Mouse (Mus musculus): ENCODE measurements around the gene Ccin. TPM values are rescaled to one million over a fixed set of nuclear protein-coding genes. Genes with fewer than 3 reads are reported as not detected.

Ccin gene
- polyA plus RNA-seq, 1 experiment from 2014 or later, result not detected

- Histone ChIP-seq H3K9me3 (ENCODE audit: low read length) (no peaks in the 10 kb centered on the region), H3K4me2 (replicated peaks; ENCODE audit: low read depth, low read length) (no peak overlapping the region), H3K27ac (ENCODE audit: low read length) (no peak overlapping the region), H3K4me3 (ENCODE audit: low read length) (no peak overlapping the region), H3K36me3 (ENCODE audit: insufficient read depth, low read length) (no peaks in the 10 kb centered on the region), H3K27me3 (ENCODE audit: insufficient read depth, low read length) (no peaks in the 10 kb centered on the region), H3K4me1 (ENCODE audit: insufficient read depth, low read length) (peaks cover 36% of the 10 kb centered on the region), H3K9ac (replicated peaks; ENCODE audit: low read length) (no peak overlapping the region)
- WGBS, result 66% methylated on average over 4 of the region's 4 CpGs
- ATAC-seq (ENCODE audit: low FRiP score, low TSS enrichment), result no peak
These were observed 9.7 kb upstream of the Ccin start for GRCm38 (mm10) chr4:43973526-43973981.

GRCm38 (mm10) chr4:43974914-43975616 is 8.2 kb upstream of the Ccin start:
- Histone ChIP-seq H3K9me3 (ENCODE audit: low read length) (no peaks in the 10 kb centered on the region), H3K36me3 (ENCODE audit: insufficient read depth, low read length) (no peaks in the 10 kb centered on the region), H3K27me3 (ENCODE audit: insufficient read depth, low read length) (no peaks in the 10 kb centered on the region), H3K4me1 (ENCODE audit: insufficient read depth, low read length) (peaks cover 40% of the 10 kb centered on the region), H3K4me3 (ENCODE audit: low read length) (no peak overlapping the region), H3K9ac (replicated peaks; ENCODE audit: low read length) (no peak overlapping the region), H3K27ac (ENCODE audit: low read length) (no peak overlapping the region), H3K4me2 (replicated peaks; ENCODE audit: low read depth, low read length) (no peak overlapping the region)
- no peak for ATAC-seq (ENCODE audit: low FRiP score, low TSS enrichment)
- 81% methylated on average over 10 of the region's 10 CpGs for WGBS

- Histone ChIP-seq H3K9ac (replicated peaks; ENCODE audit: low read length) (no peak overlapping the region), H3K27ac (ENCODE audit: low read length) (no peak overlapping the region), H3K4me1 (ENCODE audit: insufficient read depth, low read length) (peaks cover 40% of the 10 kb centered on the region), H3K4me3 (ENCODE audit: low read length) (no peak overlapping the region), H3K9me3 (ENCODE audit: low read length) (no peaks in the 10 kb centered on the region), H3K4me2 (replicated peaks; ENCODE audit: low read depth, low read length) (no peak overlapping the region), H3K36me3 (ENCODE audit: insufficient read depth, low read length) (no peaks in the 10 kb centered on the region), H3K27me3 (ENCODE audit: insufficient read depth, low read length) (no peaks in the 10 kb centered on the region)
- no peak for ATAC-seq (ENCODE audit: low FRiP score, low TSS enrichment)
- whole genome bisulfite sequencing, result 76% methylated on average over 6 of the region's 6 CpGs
These were observed 7.0 kb upstream of the Ccin start for GRCm38 (mm10) chr4:43976223-43976740.

GRCm38 (mm10) chr4:43978521-43979443 is 4.5 kb upstream of the Ccin start:
- H3K4me2 ChIP-seq (replicated peaks; ENCODE audit: low read depth, low read length), result no peak overlapping the region
- ATAC-seq (ENCODE audit: low FRiP score, low TSS enrichment), result peak; percentile 79
- H3K27me3 ChIP-seq (ENCODE audit: insufficient read depth, low read length), result no peaks in the 10 kb centered on the region

GRCm38 (mm10) chr4:43979746-43980145 is 3.5 kb upstream of the Ccin start:
- ATAC-seq (ENCODE audit: low FRiP score, low TSS enrichment), result no peak

More at GRCm38 (mm10) chr4:43978521-43979443, 4.5 kb upstream of the Ccin start:
- Histone ChIP-seq H3K36me3 (ENCODE audit: insufficient read depth, low read length) (no peaks in the 10 kb centered on the region), H3K4me3 (ENCODE audit: low read length) (no peak overlapping the region), H3K9ac (replicated peaks; ENCODE audit: low read length) (no peak overlapping the region), H3K27ac (ENCODE audit: low read length) (peak overlapping the region; percentile 81), H3K4me1 (ENCODE audit: insufficient read depth, low read length) (peaks cover 22% of the 10 kb centered on the region), H3K9me3 (ENCODE audit: low read length) (no peaks in the 10 kb centered on the region)
- WGBS, result 27% methylated on average over 17 of the region's 17 CpGs

GRCm38 (mm10) chr4:43980236-43980635 is 3.0 kb upstream of the Ccin start:
- WGBS, result 75% methylated on average over 4 of the region's 4 CpGs
- ATAC-seq (ENCODE audit: low FRiP score, low TSS enrichment), result no peak
- Histone ChIP-seq H3K9me3 (ENCODE audit: low read length) (no peaks in the 10 kb centered on the region), H3K9ac (replicated peaks; ENCODE audit: low read length) (no peak overlapping the region), H3K4me3 (ENCODE audit: low read length) (no peak overlapping the region), H3K27ac (ENCODE audit: low read length) (no peak overlapping the region), H3K4me2 (replicated peaks; ENCODE audit: low read depth, low read length) (no peak overlapping the region), H3K36me3 (ENCODE audit: insufficient read depth, low read length) (no peaks in the 10 kb centered on the region), H3K4me1 (ENCODE audit: insufficient read depth, low read length) (peaks cover 22% of the 10 kb centered on the region), H3K27me3 (ENCODE audit: insufficient read depth, low read length) (no peaks in the 10 kb centered on the region)

More at GRCm38 (mm10) chr4:43979746-43980145, 3.5 kb upstream of the Ccin start:
- no peaks in the 10 kb centered on the region for H3K27me3 ChIP-seq (ENCODE audit: insufficient read depth, low read length)
- no peak overlapping the region for H3K4me3 ChIP-seq (ENCODE audit: low read length)
- peak overlapping the region; percentile 50; the same call in 1 of the 2 replicates for H3K27ac ChIP-seq (ENCODE audit: low read length)
- no peaks in the 10 kb centered on the region for H3K36me3 ChIP-seq (ENCODE audit: insufficient read depth, low read length)
- H3K9me3 ChIP-seq (ENCODE audit: low read length), result no peaks in the 10 kb centered on the region
- WGBS, result 76% methylated on average over 3 of the region's 3 CpGs
- H3K4me1 ChIP-seq (ENCODE audit: insufficient read depth, low read length), result peaks cover 22% of the 10 kb centered on the region
- no peak overlapping the region for H3K9ac ChIP-seq (replicated peaks; ENCODE audit: low read length)
- H3K4me2 ChIP-seq (replicated peaks; ENCODE audit: low read depth, low read length), result no peak overlapping the region

GRCm38 (mm10) chr4:43980846-43981245 is 2.4 kb upstream of the Ccin start:
- no peaks in the 10 kb centered on the region for H3K9me3 ChIP-seq (ENCODE audit: low read length)
- H3K9ac ChIP-seq (replicated peaks; ENCODE audit: low read length), result no peak overlapping the region
- no peak overlapping the region for H3K4me3 ChIP-seq (ENCODE audit: low read length)
- H3K4me2 ChIP-seq (replicated peaks; ENCODE audit: low read depth, low read length), result no peak overlapping the region
- 95% methylated on average over 6 of the region's 6 CpGs for WGBS
- no peaks in the 10 kb centered on the region for H3K36me3 ChIP-seq (ENCODE audit: insufficient read depth, low read length)
- no peak for ATAC-seq (ENCODE audit: low FRiP score, low TSS enrichment)
- no peak overlapping the region for H3K27ac ChIP-seq (ENCODE audit: low read length)
- peaks cover 22% of the 10 kb centered on the region for H3K4me1 ChIP-seq (ENCODE audit: insufficient read depth, low read length)
- H3K27me3 ChIP-seq (ENCODE audit: insufficient read depth, low read length), result no peaks in the 10 kb centered on the region

- H3K4me3 ChIP-seq (ENCODE audit: low read length), result no peak overlapping the region
- H3K27ac ChIP-seq (ENCODE audit: low read length), result no peak overlapping the region
- H3K9me3 ChIP-seq (ENCODE audit: low read length), result no peaks in the 10 kb centered on the region
- no peaks in the 10 kb centered on the region for H3K27me3 ChIP-seq (ENCODE audit: insufficient read depth, low read length)
- no peak for ATAC-seq (ENCODE audit: low FRiP score, low TSS enrichment)
- H3K9ac ChIP-seq (replicated peaks; ENCODE audit: low read length), result no peak overlapping the region
- 87% methylated on average over 7 of the region's 7 CpGs for WGBS
- H3K4me1 ChIP-seq (ENCODE audit: insufficient read depth, low read length), result peaks cover 19% of the 10 kb centered on the region
- no peak overlapping the region for H3K4me2 ChIP-seq (replicated peaks; ENCODE audit: low read depth, low read length)
- H3K36me3 ChIP-seq (ENCODE audit: insufficient read depth, low read length), result no peaks in the 10 kb centered on the region
These were observed 2.0 kb upstream of the Ccin start for GRCm38 (mm10) chr4:43981251-43981650.

- peak overlapping the region; percentile 64 for H3K9ac ChIP-seq (replicated peaks; ENCODE audit: low read length)
- H3K27me3 ChIP-seq (ENCODE audit: insufficient read depth, low read length), result no peaks in the 10 kb centered on the region
- no peak overlapping the region for H3K27ac ChIP-seq (ENCODE audit: low read length)
- peak; percentile 92 for ATAC-seq (ENCODE audit: low FRiP score, low TSS enrichment)
- 1% methylated on average over 24 of the region's 24 CpGs for WGBS
- H3K4me1 ChIP-seq (ENCODE audit: insufficient read depth, low read length), result peaks cover 19% of the 10 kb centered on the region
- no peaks in the 10 kb centered on the region for H3K9me3 ChIP-seq (ENCODE audit: low read length)
- H3K36me3 ChIP-seq (ENCODE audit: insufficient read depth, low read length), result no peaks in the 10 kb centered on the region
- peak overlapping the region; percentile 63 for H3K4me2 ChIP-seq (replicated peaks; ENCODE audit: low read depth, low read length)
- peak overlapping the region; percentile 40 for H3K4me3 ChIP-seq (ENCODE audit: low read length)
These were observed 1.1 kb upstream of the Ccin start for GRCm38 (mm10) chr4:43982053-43982732.

Data from kidney, embryonic 16.5 days (tissue).